Mouse (Mus musculus) frontal cortex, adult 2 months (tissue): ENCODE results near the gene Adam15. TPM values are rescaled to one million over a fixed set of nuclear protein-coding genes. Genes with fewer than 3 reads are reported as not detected.

Source experiments
- DNase-seq, 2 experiments: peaks; one replicate each; pipeline ENCODE4 v3.0.0; 2022; ENCODE audit warnings: low spot score in 1 of 2; ENCODE audit errors: extremely low spot score in 1 of 2
- polyA plus RNA-seq: library from polyadenylated mRNA; depleted of rRNA; stranded (reverse); fragments of >200 nt; gene quantifications from 2 replicates; pipeline ENCODE4 v1.2.3, GENCODE M21; 2012

Gene Adam15
- polyA plus RNA-seq, 1 experiment, result 148 TPM

GRCm38 (mm10) chr3:89384331-89385076 is 34.7 kb upstream of the Adam15 start:
- DNase-seq, result no peak

- DNase-seq, result no peak
Measured at GRCm38 (mm10) chr3:89383651-89384255, 34.0 kb upstream of the Adam15 start.

GRCm38 (mm10) chr3:89382950-89383349 is 33.2 kb upstream of the Adam15 start:
- no peak for DNase-seq

GRCm38 (mm10) chr3:89382033-89382882 is 32.5 kb upstream of the Adam15 start:
- no peak for DNase-seq

- no peak for DNase-seq
Measured at GRCm38 (mm10) chr3:89381233-89381632, 31.4 kb upstream of the Adam15 start.

- DNase-seq, result no peak
Measured at GRCm38 (mm10) chr3:89380711-89381110, 30.9 kb upstream of the Adam15 start.

GRCm38 (mm10) chr3:89380291-89380690 is 30.5 kb upstream of the Adam15 start:
- DNase-seq, result no peak

GRCm38 (mm10) chr3:89379388-89380131 is 29.8 kb upstream of the Adam15 start:
- DNase-seq, result no peak

- DNase-seq, result peak in 1 of 2 experiments; percentile 77
Measured at GRCm38 (mm10) chr3:89378394-89379067, 28.7 kb upstream of the Adam15 start.

- DNase-seq, result no peak
Measured at GRCm38 (mm10) chr3:89377831-89378230, 28.0 kb upstream of the Adam15 start.

- no peak for DNase-seq
Measured at GRCm38 (mm10) chr3:89373581-89374231, 23.9 kb upstream of the Adam15 start.

- no peak for DNase-seq
Measured at GRCm38 (mm10) chr3:89367338-89367737, 17.5 kb upstream of the Adam15 start.

- DNase-seq, result no peak
Measured at GRCm38 (mm10) chr3:89365486-89366414, 16.0 kb upstream of the Adam15 start.

GRCm38 (mm10) chr3:89365153-89365485 is 15.3 kb upstream of the Adam15 start, which contains the start of gene Dcst1:
Gene Dcst1, minus strand, starts transcription at chr3:89365253.
- no peak for DNase-seq

GRCm38 (mm10) chr3:89364631-89365030 is 14.8 kb upstream of the Adam15 start:
- no peak for DNase-seq

- no peak for DNase-seq
Measured at GRCm38 (mm10) chr3:89361675-89362074, 11.9 kb upstream of the Adam15 start, which contains the start of gene Dcst2. Gene Dcst2, plus strand, starts transcription at chr3:89361975.

GRCm38 (mm10) chr3:89360237-89360636 is 10.4 kb upstream of the Adam15 start:
- DNase-seq, result no peak

- no peak for DNase-seq
Measured at GRCm38 (mm10) chr3:89359630-89360029, 9.8 kb upstream of the Adam15 start.
